Mouse (Mus musculus): ENCODE measurements around the gene Cntnap1.
"Not testable (repeated sequence)": the region's sequence is repeated elsewhere in the genome, so short reads cannot be mapped to it uniquely, and the experiment has no call there.

The Cntnap1 gene

DNA sequence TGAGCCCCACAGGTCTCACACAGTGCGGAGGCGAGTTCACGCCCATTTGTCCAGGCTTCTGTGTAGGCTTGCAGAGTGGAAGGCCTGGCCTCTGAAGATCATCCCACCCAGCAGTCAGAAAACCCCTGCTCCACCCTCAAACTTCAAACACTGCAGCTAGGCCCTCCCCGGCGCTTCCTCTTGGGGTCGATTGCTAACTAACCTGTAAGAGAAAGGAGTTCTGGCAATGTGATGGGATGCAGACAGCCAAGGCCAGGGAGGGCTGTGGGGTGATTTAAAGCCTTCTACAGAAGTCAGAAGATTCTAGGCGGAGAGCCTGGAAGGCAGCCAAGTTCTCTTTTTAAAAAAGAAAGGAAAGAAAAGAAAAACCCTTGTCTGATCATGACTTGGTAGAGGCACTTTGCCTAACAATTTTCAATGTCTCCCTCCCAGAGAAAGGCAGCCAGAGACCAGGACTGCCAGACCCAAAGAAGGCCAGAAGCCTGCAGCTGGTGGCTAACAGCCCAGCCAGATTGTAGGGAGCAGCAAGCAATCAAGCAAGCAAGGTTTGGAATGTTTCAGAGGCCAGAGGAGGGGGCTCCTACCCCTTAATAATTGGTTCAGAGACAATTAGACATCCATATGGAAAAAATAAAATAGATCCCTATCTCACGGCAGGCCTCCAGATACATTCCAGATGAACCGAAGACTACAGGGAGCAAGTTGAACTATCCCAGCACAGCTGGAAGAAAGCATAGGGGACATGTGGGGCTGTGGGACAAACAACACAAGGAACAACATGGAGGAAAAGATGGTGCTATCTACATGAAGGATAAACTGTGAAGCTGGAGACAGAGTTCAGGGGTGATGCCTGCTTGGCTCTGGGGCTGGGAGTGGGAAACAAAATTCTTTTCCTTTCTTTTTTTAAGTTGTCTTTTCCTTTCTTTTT is 20.9 kb upstream of the Cntnap1 start:
- peak in 1 of 2 experiments; percentile 57 for DNase-seq (ENCODE audit: low spot score in 2 of 2)

DNA sequence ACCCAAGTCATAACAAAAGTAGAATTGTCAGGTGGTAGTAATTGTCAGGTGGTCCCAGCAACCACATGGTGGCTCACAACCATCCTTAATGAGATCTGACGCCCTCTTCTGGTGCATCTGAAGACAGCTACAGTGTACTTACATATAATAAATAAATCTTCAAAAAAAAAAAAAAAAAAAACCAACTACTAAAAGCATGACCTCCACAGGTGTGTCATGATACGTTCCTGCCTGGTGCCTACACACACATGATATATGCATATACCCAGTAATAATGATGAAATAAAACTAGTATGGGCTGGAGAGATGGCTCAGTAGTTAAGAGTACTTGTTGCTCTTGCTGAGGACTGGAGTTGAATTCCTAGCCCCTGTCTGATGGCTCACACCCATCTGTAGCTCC is 19.3 kb upstream of the Cntnap1 start:
- no peak for DNase-seq (ENCODE audit: low spot score in 2 of 2)

DNA sequence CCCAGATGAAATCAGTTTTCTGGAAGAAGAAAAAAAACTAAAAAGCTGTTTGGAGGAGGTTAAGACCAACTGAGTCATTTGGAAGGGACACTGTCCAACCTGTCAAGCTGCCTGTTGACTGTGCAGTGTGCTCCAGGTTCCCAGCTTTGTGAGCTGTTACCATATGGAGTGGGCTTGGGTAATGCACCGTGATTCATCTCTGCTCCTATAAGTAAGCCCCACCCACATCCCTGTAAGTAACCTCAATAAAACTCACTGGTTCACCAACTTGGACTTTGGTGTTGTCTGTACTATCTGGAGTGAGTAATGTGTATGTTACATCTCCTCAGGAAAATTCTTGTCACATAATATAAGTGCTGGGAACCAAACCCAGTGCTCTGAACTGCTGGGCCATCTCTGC is 17.5 kb upstream of the Cntnap1 start:
- DNase-seq (ENCODE audit: low spot score in 2 of 2) = no peak

DNA sequence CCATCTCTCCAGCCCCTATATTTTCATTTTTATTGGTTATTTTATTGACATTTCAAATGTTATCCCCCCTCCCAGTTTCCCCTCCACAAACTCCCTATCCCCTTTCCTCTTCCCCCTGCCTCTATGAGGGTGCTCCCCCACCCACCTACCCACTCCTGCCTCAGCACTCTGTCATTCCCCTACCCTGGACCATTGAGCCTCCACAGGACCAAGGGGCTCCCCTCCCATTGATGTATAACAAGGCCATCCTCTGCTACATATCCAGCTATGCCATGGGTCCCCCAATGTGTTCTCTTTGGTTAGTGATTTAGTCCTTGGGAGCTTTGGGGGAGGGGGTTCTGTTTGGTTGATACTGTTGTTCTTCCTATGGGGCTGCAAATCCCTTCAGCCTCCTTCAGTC is 15.7 kb upstream of the Cntnap1 start:
- no peak for DNase-seq (ENCODE audit: low spot score in 2 of 2)

DNA sequence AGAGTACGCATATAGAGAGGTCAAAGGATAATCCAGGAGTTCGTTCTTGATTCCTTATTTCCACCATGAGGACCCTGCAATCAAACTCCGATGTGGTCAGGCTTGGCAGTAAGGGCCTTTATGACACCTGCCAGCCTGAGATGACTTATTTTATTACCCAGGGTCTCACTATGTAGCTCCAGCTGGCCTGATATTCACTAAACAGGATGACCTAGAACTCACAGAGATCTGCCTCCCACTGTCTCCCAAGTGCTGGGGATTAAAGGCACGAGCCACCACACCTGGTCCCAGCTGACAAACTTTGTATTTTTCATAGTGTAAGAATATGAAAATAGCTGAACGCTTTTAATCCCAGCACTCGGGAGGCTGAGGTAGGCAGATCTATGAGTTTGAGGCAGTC is 15.2 kb upstream of the Cntnap1 start:
- no peak for DNase-seq (ENCODE audit: low spot score in 2 of 2)

DNA sequence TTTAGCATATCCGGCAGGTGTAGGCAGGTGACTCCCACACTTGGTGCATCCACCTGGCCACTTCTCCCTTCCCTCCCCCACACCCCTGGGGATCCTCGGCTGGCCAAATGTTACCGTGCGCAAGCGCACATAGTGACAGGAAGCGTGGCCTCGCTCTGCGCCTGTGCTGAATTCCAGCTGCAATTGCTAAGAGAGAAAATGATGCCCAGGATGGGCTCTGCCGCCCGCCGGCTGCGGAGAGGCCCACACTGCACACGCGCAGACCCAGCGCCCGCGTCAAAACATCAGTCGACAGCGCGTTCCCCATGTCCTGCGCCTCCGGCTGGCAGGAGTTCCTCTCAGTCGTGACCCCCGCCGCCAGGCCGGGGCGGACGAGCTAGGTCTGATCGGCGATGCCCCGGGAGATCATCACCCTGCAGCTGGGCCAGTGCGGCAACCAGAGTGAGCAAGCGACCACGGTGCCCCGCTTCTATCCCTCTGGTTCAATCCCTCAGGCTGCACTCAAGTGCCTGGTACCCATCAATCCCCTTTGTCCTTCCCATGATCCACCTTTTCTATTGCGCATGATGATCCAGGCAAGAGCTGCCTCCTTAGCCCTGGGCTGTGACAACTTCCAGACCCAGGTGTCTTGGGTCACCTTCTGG is 14.5 kb upstream of the Cntnap1 start, which contains the start of gene Tubg2:
TSS of gene Tubg2 (plus strand) at position 180 of the 644 bp plus-strand sequence.
- DNase-seq (ENCODE audit: low spot score in 2 of 2) = peak; percentile 66 to 67

DNA sequence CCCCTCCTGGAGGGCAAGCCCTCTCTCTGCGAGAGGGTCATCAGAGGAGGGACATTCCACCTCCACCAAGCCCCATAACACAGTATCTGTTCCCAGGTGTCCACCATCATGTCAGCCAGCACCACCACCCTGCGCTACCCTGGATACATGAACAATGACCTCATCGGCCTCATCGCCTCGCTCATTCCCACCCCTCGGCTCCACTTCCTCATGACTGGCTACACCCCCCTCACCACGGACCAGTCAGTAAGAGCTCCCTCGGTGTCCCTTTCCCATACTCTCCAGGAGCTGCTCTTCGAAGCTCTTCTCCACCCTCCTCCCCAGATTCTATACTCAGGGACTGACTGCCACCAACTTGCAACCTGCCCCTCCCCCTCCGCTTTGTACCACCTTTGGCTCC is 10.2 kb upstream of the Cntnap1 start:
- not testable (repeated sequence) for DNase-seq (ENCODE audit: low spot score in 2 of 2)

DNA sequence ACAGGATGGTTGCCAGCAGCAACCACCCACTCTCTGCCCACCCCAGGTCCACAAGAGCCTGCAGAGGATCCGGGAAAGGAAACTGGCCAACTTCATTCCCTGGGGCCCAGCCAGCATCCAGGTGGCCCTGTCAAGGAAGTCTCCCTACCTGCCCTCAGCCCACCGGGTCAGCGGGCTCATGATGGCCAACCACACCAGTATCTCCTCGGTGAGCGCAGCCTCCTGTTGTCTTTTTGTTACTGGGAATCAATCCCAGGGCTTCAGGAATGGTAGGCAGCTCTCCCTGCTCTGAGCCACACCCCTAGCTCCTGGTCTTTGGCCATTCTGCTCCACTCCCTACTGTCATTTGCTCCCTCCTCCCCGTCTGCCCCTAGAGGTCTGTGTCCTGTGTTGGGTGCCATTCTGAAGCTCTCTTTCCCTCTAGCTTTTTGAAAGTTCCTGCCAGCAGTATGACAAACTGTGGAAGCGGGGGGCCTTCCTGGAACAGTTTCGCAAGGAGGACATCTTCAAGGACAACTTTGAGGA is 9.3 kb upstream of the Cntnap1 start:
- DNase-seq (ENCODE audit: low spot score in 2 of 2) = not testable (repeated sequence)

DNA sequence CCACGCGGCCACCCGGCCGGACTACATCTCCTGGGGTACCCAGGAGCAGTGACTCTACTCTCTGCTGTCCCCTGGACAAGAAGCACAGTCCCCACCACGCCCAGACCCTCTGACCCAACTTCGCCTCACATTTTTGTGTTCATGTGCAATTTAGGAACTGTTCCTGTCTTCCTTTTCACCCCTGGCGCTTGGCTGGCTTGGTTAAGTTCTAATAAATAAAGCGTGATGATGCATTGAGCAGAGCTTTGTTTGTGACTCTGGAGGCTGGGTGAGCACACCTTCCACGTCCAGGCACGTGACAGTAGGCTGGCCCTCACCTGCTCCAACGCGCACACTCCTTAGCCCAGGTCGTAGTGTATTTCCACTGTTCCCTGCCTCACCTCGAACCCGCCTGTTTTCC is 8.8 kb upstream of the Cntnap1 start:
- DNase-seq (ENCODE audit: low spot score in 2 of 2) = no peak

DNA sequence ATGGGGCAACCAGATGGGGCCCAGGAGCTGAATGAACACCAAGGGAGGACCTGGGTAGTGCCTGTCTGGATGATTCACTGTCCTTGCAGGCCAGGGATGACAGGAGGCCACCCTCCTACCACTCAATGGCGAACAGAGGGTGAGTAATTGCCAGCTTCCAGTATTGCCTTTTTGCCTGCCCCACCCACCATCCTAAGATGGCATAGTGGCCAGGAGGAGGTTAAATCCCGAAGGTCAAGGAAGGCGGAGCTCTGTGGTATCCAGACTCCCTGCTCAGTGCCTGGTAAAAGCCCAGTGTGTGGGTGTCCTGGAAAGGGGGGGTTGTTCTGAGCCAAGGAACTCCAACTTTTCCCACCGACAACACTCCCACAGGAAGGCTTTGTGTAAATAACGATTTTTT is 8.0 kb upstream of the Cntnap1 start:
- DNase-seq (ENCODE audit: low spot score in 2 of 2) = peak in 1 of 2 experiments; percentile 39

DNA sequence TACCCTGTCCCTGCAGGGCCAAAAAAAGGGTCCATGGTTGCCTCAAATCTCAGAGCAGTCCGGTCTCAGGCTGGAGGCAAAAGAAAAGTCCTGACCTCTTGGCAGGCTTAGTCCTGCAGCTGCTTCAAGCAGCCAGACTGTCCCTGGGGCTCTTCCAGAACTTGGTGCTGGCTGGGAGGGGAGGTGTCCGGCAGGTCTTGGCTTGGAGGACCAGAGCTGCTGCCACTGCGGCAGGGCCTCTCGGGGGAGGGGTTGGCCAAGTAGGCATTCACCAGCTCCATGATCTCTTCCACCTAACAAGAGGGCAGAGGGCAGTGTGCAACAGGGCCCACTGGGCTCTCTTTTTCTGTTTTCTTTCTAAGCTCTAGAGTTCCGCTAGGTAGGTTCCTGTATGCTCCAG is 7.6 kb upstream of the Cntnap1 start:
- DNase-seq (ENCODE audit: low spot score in 2 of 2) = peak; percentile 87

DNA sequence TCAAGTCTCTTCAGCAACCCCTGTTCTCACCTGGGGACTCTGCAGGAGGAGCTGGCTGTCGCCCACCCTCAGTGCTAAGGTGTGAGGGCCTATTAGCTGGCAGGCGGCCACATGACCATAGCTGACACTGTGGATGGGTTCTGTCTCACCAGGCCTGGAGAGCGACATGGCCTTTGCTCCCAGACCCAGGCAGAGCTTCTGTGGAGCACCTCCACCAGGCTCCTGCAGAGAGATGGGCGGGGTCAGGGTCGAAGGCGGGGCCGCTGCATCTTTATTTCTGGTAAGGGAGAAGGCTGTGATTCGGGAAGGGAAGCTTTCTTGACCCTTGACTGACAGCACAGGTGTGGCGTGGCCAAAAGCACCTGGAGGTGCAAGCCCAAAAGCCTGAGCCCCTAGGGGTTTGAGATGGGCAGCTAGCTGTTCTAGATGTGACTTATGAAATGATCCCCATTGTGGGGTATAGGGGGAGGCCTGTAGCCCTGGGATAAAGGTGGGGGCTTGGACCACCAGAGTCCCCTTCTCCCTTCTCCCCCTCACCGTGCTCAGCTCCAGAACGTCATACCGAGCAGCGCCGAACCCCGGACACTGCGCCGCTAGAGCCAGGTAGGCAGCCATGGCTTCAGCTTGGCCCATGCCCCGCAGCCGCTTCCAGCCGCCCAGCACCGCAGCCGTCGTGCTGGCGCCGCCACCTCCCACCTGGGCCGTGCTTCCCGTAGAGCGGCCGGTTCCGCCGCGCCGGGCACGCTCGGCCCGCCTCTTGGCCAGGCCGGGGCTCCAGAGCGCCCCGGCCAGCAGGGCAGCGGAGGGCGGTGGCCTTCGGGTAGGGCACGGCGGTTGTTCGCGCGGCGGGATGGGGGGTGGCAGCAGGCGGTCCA is 6.6 kb upstream of the Cntnap1 start:
- no peak for DNase-seq (ENCODE audit: low spot score in 2 of 2)

DNA sequence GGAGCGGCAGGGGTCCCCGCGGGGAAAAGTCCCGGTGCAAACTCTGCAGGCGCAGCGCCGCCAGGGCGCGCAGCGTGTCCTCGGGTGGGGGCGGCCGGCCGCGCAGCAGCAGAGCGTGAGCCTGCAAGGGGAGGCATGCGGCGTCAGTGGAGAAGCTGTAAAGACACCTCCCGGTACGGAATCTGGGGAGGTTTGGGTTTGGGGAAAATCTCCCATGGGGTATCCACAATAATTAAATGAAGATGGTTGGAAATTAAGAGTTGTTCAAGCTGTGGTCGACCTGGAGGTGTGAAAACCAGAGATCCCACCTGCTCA is 6.0 kb upstream of the Cntnap1 start:
- DNase-seq (ENCODE audit: low spot score in 2 of 2) = no peak

DNA sequence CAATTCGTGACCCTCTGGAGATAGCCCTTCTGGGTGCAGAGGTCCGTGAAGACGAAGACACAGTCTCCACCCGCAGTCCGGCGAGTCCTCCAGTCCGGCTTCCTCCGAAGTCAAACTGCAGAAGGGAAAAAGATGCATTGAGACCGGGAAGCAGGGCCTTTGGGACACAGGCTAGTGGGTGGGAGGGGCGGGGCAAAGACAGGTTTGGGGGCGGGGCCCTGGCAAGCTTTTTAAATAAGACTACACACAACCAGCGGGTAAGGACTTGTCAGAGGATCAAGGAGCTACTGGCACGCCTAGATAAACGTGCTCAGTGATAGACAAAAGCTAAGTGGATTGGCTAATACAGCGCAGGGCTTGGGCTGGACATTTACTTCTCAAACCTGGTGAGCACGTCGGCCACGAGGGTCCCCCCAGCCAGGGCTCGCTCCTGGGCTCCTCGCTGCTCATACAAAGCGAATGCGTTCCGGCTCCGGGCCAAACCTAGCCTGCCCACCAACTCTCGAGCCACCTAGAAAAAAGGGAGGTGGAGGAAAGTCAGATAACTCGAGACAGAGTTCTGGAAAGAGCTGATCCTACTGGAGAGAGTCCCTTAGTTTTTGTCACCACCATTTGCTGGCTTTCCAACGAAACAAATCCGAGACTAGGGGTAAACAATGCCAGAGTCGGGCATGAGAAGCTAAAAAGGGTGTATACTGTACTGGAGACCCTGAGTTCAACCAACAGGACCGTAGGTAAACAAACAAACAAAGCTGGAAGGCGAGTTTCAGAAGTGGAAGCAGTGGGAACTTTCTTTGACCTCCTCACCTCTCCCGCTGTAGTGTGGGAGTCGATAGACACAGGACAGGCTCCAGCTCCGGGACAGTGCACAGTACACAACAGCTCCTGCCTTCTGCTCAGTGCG is 5.4 kb upstream of the Cntnap1 start:
- DNase-seq (ENCODE audit: low spot score in 2 of 2) = no peak

DNA sequence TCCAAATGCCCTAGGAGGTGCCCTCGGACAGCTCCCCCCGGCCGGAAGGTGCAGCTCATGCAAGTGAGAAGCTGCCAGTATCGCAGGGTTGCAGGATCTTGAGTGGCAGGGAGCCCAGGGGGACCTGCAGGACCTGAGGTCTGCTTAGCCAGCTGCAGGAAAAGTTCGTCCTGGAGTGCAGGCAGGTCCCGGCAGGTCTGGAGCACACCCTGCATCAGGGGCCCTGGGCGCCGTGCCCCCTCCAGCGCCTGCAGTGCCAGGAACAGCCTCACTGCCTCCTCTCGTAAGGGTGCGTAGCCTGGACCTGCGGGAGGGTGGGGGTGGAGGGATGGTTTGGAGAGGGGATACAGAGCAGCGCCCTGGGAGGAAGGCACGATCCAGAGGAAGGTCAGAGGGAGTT is 4.0 kb upstream of the Cntnap1 start:
- no peak for DNase-seq (ENCODE audit: low spot score in 2 of 2)

DNA sequence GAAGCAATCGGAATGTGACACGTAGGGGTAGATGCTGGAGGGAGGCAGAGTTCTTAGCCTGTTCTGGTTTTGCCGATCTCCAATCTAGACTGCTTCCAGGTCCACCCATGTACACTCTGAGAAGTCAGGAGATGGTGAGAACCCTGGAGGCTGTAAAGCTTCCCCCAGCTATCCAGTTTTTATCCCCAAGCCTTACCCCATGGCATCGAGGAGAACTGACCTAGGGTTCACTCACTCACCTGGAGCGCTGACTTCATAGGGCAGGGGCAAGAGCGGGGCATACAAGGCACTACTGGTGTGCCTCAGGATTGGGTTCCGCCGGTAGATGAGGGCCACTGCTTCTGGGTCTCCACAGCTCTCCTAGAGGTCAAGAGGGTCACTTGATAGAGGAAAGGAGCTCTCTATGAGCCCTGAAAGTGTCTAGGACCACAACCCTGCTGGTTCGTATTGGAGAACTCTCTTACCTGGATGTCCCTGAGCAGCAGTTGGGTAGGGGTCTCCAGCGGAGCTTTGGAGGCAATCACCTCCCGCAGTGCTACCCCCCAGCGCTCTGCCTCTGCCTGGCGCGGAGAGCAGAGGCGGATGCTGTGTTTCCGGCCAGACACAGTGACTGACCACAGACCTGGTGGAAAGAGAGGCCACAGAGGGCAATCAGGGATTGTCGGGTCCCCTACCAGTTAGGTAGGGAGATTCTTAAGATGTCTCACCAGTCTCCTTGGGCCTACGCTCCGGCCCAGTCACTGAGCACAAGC is 2.9 kb upstream of the Cntnap1 start:
- DNase-seq (ENCODE audit: low spot score in 2 of 2) = no peak

DNA sequence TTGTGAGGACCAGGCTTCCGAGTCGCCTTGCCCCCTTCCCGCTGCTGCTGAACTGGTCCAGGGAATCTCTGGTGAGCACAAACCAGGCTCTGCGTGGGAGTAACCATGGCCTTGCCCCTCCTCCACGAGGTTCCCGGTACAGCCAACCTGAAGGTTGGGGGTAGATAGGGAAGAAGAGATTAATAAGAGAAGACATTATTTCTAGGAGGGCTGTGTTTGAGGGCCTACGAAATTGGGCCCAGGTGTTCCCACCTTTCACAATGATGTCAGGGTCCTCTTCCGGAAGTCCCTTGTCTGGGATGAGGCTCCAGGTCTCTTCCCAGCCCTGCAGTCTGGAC is 2.4 kb upstream of the Cntnap1 start:
- DNase-seq (ENCODE audit: low spot score in 2 of 2) = no peak

DNA sequence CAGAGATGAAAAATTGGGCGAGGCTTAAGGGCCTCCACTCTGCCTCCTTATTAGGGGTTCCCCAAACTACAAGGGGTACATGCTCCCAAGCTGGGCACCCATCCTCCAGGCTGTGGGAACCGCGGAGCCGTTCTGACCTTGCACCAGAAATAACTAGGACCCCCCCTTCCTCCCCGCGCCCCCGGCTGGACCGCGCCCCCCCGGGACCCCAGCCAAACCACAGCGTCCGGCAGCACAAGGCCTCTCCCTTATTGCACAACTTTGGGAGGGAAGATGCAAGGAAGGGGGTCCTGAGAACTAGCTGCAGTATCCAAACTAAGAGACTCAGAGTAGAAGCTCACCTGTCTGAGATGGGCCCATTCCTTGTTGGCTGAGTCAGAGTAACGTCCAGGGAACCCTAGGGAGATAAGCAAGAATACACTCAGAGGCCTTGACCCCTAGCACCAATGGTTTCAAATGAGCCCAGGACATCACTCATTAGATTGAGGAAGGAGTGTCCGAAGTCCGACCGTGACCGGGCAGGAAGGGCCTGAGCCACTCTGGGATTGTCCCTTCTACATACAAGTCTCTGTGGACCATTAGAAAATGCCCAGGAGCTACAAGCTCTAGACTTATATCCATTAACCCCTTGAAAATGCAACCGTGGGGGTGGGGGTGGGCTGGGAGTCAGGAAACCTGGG is 1.9 kb upstream of the Cntnap1 start:
- DNase-seq (ENCODE audit: low spot score in 2 of 2) = peak; percentile 73 to 74

DNA sequence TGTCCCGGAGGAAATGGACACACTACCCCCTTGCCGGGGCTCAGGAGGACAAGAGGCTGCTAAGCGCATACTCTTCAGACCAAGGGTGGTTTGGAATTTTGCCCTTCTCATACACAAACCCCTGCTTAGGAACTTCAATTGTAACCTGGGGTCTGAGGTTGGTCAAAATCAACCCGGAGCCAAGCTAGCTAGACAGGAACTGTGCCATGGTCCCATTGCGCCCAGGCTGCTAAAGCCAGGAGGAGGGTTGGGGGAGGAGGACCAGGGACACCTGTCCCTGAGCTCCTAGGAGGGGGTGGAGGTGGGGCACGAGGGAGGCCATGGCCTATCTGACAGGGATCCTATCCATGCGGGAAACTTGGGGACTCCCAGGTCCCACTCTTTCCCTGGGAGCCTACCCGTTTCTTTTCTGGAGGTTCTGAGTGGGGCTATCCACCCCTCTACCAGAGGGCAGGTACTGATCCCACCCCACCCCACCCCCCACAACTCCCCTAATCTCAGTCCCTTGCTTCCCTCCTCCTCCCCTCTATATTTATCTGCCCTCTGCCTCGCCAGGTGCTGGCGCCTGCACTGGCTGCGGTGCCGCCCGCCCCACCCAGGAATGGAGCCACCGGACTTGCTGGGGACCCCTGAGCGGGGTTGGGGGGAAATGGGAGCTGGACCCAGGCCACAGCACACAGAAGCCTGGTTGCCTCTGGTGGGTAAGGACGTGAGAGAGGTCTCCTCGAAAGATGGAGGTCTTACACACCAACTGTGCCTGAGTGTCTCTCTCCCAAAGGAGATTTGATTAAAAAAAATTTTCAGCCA is 819 bp upstream of the Cntnap1 start:
- no peak for DNase-seq (ENCODE audit: low spot score in 2 of 2)

Data from heart, adult 9 months (tissue).